Mouse (Mus musculus): ENCODE results near the gene Adat2.
A peak's percentile ranks its signal among the peaks of the same experiment; 100 is the strongest.

The Adat2 gene

GRCm38 (mm10) chr10:13596073-13596472, 43.4 kb downstream of the Adat2 start:
- no peak for DNase-seq (ENCODE audit: low spot score in 2 of 2)

- no peak for DNase-seq (ENCODE audit: low spot score in 2 of 2)
These were observed 44.2 kb downstream of the Adat2 start for GRCm38 (mm10) chr10:13596866-13597265.

- no peak for DNase-seq (ENCODE audit: low spot score in 2 of 2)
These were observed 44.8 kb downstream of the Adat2 start for GRCm38 (mm10) chr10:13597491-13597890.

GRCm38 (mm10) chr10:13600926-13601325, 48.2 kb downstream of the Adat2 start:
- peak in 1 of 2 experiments; percentile 28 for DNase-seq (ENCODE audit: low spot score in 2 of 2)
